ENCODE assay signal across 8 mouse cellular contexts in the genomic region with DNA sequence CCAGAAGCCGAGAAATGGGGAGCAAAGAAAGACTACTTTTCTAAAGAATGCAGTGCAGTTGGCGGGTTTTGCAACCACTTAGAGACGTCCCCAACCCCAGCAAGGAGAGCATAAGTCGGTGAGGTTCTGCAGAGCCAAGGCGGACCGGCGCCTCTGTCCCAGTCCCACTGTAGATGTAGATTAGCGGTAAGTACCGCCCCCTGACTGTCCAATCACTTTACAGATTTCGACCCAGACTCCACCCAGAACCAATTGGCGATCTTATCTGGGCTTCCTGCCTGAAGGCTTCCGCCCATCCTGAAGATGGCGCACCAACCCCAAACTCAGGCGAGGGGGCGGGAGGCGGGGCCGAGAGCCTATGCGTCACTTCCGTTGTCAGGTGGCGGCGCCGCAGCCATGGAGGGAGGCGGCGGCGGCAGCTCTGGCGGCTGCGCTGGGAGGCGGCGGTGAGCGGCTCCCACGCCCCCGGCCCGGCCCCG. TPM values are rescaled to one million over a fixed set of nuclear protein-coding genes. Genes with fewer than 3 reads are reported as not detected.
DNase-seq lines count a peak whose midpoint lies in the region; ATAC-seq and TF ChIP-seq lines count a peak whose summit lies in the region.

A gene (plus strand): TSS at position 368 of the 479 bp plus-strand sequence.

- WGBS in forebrain, embryonic 15.5 days: under 1% methylated on average over 34 of the region's 34 CpGs
- 1% methylated on average over 33 of the region's 34 CpGs for WGBS in lung, adult 2 months

- peak; percentile 94 for TF ChIP-seq POLR2A in lung, adult 2 months (IDR thresholded peaks at IDR 0.05; ENCODE audit: borderline replicate concordance, extremely low read depth, low read depth, low read length)

- peak; percentile 97 for ATAC-seq in forebrain, embryonic 15.5 days (replicated peaks)
- peak; percentile 90 for ATAC-seq in neutrophil, adult 5-6 weeks (ENCODE audit: extremely low read depth, insufficient number of reproducible peaks, low FRiP score, poor library complexity, severe bottlenecking)

- H3K4me1 ChIP-seq in ES-E14 (ENCODE audit: control insufficient read depth in 2 of 2, insufficient read depth in 2 of 2, low read length in 2 of 2, poor library complexity in 1 of 2): peaks cover 12 to 17% of the 10 kb centered on the region in 2 experiments; a peak in 3 of 4 replicates
- peaks cover 69% of the 10 kb centered on the region for H3K4me1 ChIP-seq in forebrain, embryonic 15.5 days
- peaks cover 10% of the 10 kb centered on the region for H3K4me1 ChIP-seq in lung, adult 2 months (ENCODE audit: control insufficient read depth, insufficient read depth, low read length)

- H3K4me3 ChIP-seq in ES-E14 (ENCODE audit: insufficient read depth in 1 of 2, low read depth in 1 of 2, low read length in 2 of 2, poor library complexity in 1 of 2, severe bottlenecking in 1 of 2): peak within 1 kb of the TSS; percentile 84 to 94
- peak within 1 kb of the TSS; percentile 84 for H3K4me3 ChIP-seq in forebrain, embryonic 15.5 days
- H3K4me3 ChIP-seq in lung, adult 2 months (replicated peaks; ENCODE audit: extremely low read depth, low read depth, low read length): peak within 1 kb of the TSS; percentile 68

- intact Hi-C loops in heart, postnatal 25 days (cut with DNase I): no loop called here

- peak within 1 kb of the TSS; percentile 81 for H3K27ac ChIP-seq in ES-E14 (ENCODE audit: insufficient read depth, low read depth, low read length, poor library complexity, severe bottlenecking)
- peak within 1 kb of the TSS; percentile 80 for H3K27ac ChIP-seq in forebrain, embryonic 15.5 days (replicated peaks)

- no peaks in the 10 kb centered on the region for H3K9me3 ChIP-seq in ES-E14 (ENCODE audit: control insufficient read depth, insufficient read depth, low read depth, low read length)
- H3K9me3 ChIP-seq in forebrain, embryonic 15.5 days: no peaks in the 10 kb centered on the region

- peak within 1 kb of the TSS; percentile 76 for H3K9ac ChIP-seq in ES-E14 (ENCODE audit: insufficient read depth, low read depth, low read length, poor library complexity, severe bottlenecking)
- peak within 1 kb of the TSS; percentile 80 for H3K9ac ChIP-seq in forebrain, embryonic 15.5 days (replicated peaks)

- peaks cover 6% of the 10 kb centered on the region; the same call in 1 of the 2 replicates for H3K36me3 ChIP-seq in ES-E14 (ENCODE audit: control insufficient read depth, insufficient read depth, low read length, poor library complexity, severe bottlenecking)
- H3K36me3 ChIP-seq in forebrain, embryonic 15.5 days: no peaks in the 10 kb centered on the region

- peak; percentile 98 for DNase-seq in ES-E14 (ENCODE audit: low read depth, low spot score)
- DNase-seq in cerebellum, adult 11-12 months: peak; percentile 96
- peak; percentile 94 for DNase-seq in heart, postnatal 25 days (ENCODE audit: low spot score)
- DNase-seq in layer of hippocampus, adult 18-20 months (ENCODE audit: low spot score in 2 of 2): peak; percentile 95 to 97
- DNase-seq in lung, adult 2 months: peak; percentile 93
- DNase-seq in thymus, adult 18-20 months: peak; percentile 92 to 93

- peak; percentile 44; the same call in 1 of the 2 replicates for TF ChIP-seq CTCF in lung, adult 2 months (IDR thresholded peaks at IDR 0.05; ENCODE audit: insufficient read depth, low read length)

- no peaks in the 10 kb centered on the region for H3K27me3 ChIP-seq in forebrain, embryonic 15.5 days

- in situ Hi-C loops in ES-E14 (cut with MboI; ENCODE audit: low sequenced_read_pairs in 2 of 2, unreplicated experiment in 2 of 2): no loop called here

- peak within 1 kb of the TSS; percentile 93 for H3K4me2 ChIP-seq in forebrain, embryonic 15.5 days (replicated peaks)

TF ChIP-seq in ES-E14, 5 proteins besides CTCF, POLR2A, EP300 and RAD21:
- peak; percentile 80; the same call in 1 of the 2 replicates for TF ChIP-seq HCFC1 (IDR thresholded peaks at IDR 0.05; ENCODE audit: borderline replicate concordance, insufficient read depth, low read length)
- no peak for TF ChIP-seq ZNF384 (IDR thresholded peaks at IDR 0.05; ENCODE audit: low read depth, low read length)
- peak; percentile 23; the same call in 1 of the 2 replicates for TF ChIP-seq CHD2 (IDR thresholded peaks at IDR 0.05; ENCODE audit: low read depth, low read length)
- TF ChIP-seq ZC3H11A (IDR thresholded peaks at IDR 0.05; ENCODE audit: borderline replicate concordance, low read depth, low read length): no peak

RNA-seq across cellular contexts. Expression of the gene that starts here (rescaled TPM):
- 20.1 and 20.2 TPM in 2 replicates for total RNA-seq in ES-E14 (2012; rRNA removed)
- 35.3 and 35.4 TPM in 2 replicates for polyA plus RNA-seq in forebrain, embryonic 15.5 days (2015; fragmentation: Nextera tagmentation; extraction: Ambion mirVana)
- total RNA-seq in heart, postnatal 25 days (2021): 10 to 100 TPM; 37.6 to 38.7 TPM
- total RNA-seq in layer of hippocampus, adult 18-20 months (2021): 10 to 100 TPM; 30.2 to 32.9 TPM
- polyA plus RNA-seq in lung, adult 2 months (2012; rRNA removed): 38.0 and 41.1 TPM in 2 replicates
- total RNA-seq in neutrophil, adult 5-6 weeks (2017): 65.2 and 66.7 TPM in 2 replicates

Comparison
In these comparisons a context has a peak if more than half of its experiments do, and no peak if none do; other contexts are left out.
1. Peak in every context shown above with its lines: DNase-seq, ATAC-seq, H3K4me3 ChIP-seq and H3K27ac ChIP-seq.